Mouse (Mus musculus) lung, postnatal 0 days (tissue): ENCODE data around the gene Gigyf1.

Source experiments
- CTCF ChIP-seq: IDR thresholded peaks from 2 replicates; pipeline ENCODE4 v1.5.1; 2016; ENCODE audit warnings: antibody characterized with exemption, mild to moderate bottlenecking
- EP300 ChIP-seq: IDR thresholded peaks from 2 replicates; pipeline ENCODE4 v1.6.1; 2016; ENCODE audit warnings: antibody characterized with exemption, mild to moderate bottlenecking, control low read depth

- TF ChIP-seq CTCF (peak; percentile 76), EP300 (no peak)
These were observed 37.2 kb upstream of the Gigyf1 start for GRCm38 (mm10) chr5:137481138-137481537.
